Comparison of ENCODE assay signal across 8 mouse cellular contexts in genomic region chr12:86829581-86830246, GRCm38 (mm10). TPM values are rescaled to one million over a fixed set of nuclear protein-coding genes. Genes with fewer than 3 reads are reported as not detected.
DNase-seq lines count a peak whose midpoint lies in the region; ATAC-seq and TF ChIP-seq lines count a peak whose summit lies in the region.

No protein-coding gene starts in this region.

- peak overlapping the region; percentile 13 for H3K4me3 ChIP-seq in ES-Bruce4 (ENCODE audit: low read depth, low read length)
- H3K4me3 ChIP-seq in heart, embryonic 15.5 days = no peak overlapping the region
- no peak overlapping the region for H3K4me3 ChIP-seq in kidney, embryonic 16.5 days (ENCODE audit: low read length)

- peak; percentile 28 for DNase-seq in cerebellum, adult 11-12 months
- DNase-seq in cerebellum, postnatal 4 days (ENCODE audit: low spot score in 2 of 2) = no peak
- DNase-seq in adipocyte (ENCODE audit: low spot score) = no peak
- DNase-seq in testis, postnatal 14 days (ENCODE audit: low spot score) = no peak

- TF ChIP-seq POLR2A in ES-Bruce4 (IDR thresholded peaks at IDR 0.05; ENCODE audit: insufficient read depth, low read length) = no peak

- H3K9ac ChIP-seq in ES-Bruce4 (ENCODE audit: low read depth, poor library complexity, severe bottlenecking) = peak overlapping the region; percentile 42
- peak overlapping the region; percentile 19; the same call in 1 of the 2 replicates for H3K9ac ChIP-seq in heart, embryonic 15.5 days
- no peak overlapping the region for H3K9ac ChIP-seq in kidney, embryonic 16.5 days (replicated peaks; ENCODE audit: low read length)

- peak overlapping the region; percentile 19; the same call in 1 of the 2 replicates for H3K4me2 ChIP-seq in heart, embryonic 15.5 days
- no peak overlapping the region for H3K4me2 ChIP-seq in kidney, embryonic 16.5 days (replicated peaks; ENCODE audit: low read depth, low read length)

- WGBS in heart, embryonic 15.5 days = 37% methylated on average over 16 of the region's 16 CpGs
- 66% methylated on average over 16 of the region's 16 CpGs for WGBS in kidney, embryonic 16.5 days

- peaks cover 5% of the 10 kb centered on the region for H3K4me1 ChIP-seq in ES-Bruce4 (ENCODE audit: control insufficient read depth, insufficient read depth, low read length)
- H3K4me1 ChIP-seq in heart, embryonic 15.5 days (replicated peaks) = peaks cover 80% of the 10 kb centered on the region
- peaks cover 60% of the 10 kb centered on the region for H3K4me1 ChIP-seq in kidney, embryonic 16.5 days (ENCODE audit: insufficient read depth, low read length)

- H3K9me3 ChIP-seq in ES-Bruce4 (replicated peaks; ENCODE audit: control insufficient read depth, insufficient read depth, low read length, poor library complexity, severe bottlenecking) = no peaks in the 10 kb centered on the region
- H3K9me3 ChIP-seq in heart, embryonic 15.5 days (replicated peaks) = no peaks in the 10 kb centered on the region
- H3K9me3 ChIP-seq in kidney, embryonic 16.5 days (ENCODE audit: low read length) = no peaks in the 10 kb centered on the region

- H3K36me3 ChIP-seq in ES-Bruce4 (ENCODE audit: control insufficient read depth, insufficient read depth, low read length, poor library complexity, severe bottlenecking) = no peaks in the 10 kb centered on the region
- no peaks in the 10 kb centered on the region for H3K36me3 ChIP-seq in heart, embryonic 15.5 days
- no peaks in the 10 kb centered on the region for H3K36me3 ChIP-seq in kidney, embryonic 16.5 days (ENCODE audit: insufficient read depth, low read length)

- no peaks in the 10 kb centered on the region for H3K27me3 ChIP-seq in ES-Bruce4 (ENCODE audit: control insufficient read depth, insufficient read depth, low read length, poor library complexity, severe bottlenecking)
- no peaks in the 10 kb centered on the region for H3K27me3 ChIP-seq in heart, embryonic 15.5 days
- no peaks in the 10 kb centered on the region for H3K27me3 ChIP-seq in kidney, embryonic 16.5 days (ENCODE audit: insufficient read depth, low read length)

- no peak; the same call in 1 of the 2 replicates for TF ChIP-seq EP300 in ES-Bruce4 (IDR thresholded peaks at IDR 0.05; ENCODE audit: insufficient read depth, low read depth, low read length)

- no peak for ATAC-seq in heart, embryonic 15.5 days (replicated peaks; ENCODE audit: insufficient number of reproducible peaks, insufficient read depth, low FRiP score, low read depth)
- ATAC-seq in megakaryocyte-erythroid progenitor cell, adult 5-6 weeks (replicated peaks; ENCODE audit: low FRiP score, low TSS enrichment, poor library complexity, severe bottlenecking) = peak; percentile 59
- no peak for ATAC-seq in kidney, embryonic 16.5 days (ENCODE audit: low FRiP score, low TSS enrichment)

- no peak for TF ChIP-seq CTCF in ES-Bruce4 (IDR thresholded peaks at IDR 0.05; ENCODE audit: low read depth, low read length)

- H3K27ac ChIP-seq in ES-Bruce4 (ENCODE audit: insufficient read depth, low read length) = peak overlapping the region; percentile 29
- peak overlapping the region; percentile 85 for H3K27ac ChIP-seq in heart, embryonic 15.5 days
- no peak overlapping the region for H3K27ac ChIP-seq in kidney, embryonic 16.5 days (ENCODE audit: low read length)

RNA-seq across cellular contexts. Expression of gene Irf2bpl, which starts 54.9 kb away (rescaled TPM):
- 37.9 and 40.3 TPM in 2 replicates for polyA plus RNA-seq in ES-Bruce4 (2011; ENCODE audit: insufficient read depth, insufficient read length, low read depth, missing spikeins)
- polyA plus RNA-seq in heart, embryonic 15.5 days (2015; fragmentation: Nextera tagmentation; extraction: Ambion mirVana) = 40.1 and 41.7 TPM in 2 replicates
- total RNA-seq in megakaryocyte-erythroid progenitor cell, adult 5-6 weeks (2014; fragmentation: Nextera tagmentation) = 0.76 and 0.94 TPM in 2 replicates
- 1.1 and 2.7 TPM in 2 replicates for total RNA-seq in megakaryocyte-erythroid progenitor cell, adult 5-6 weeks (2017)
- 30.3 and 30.4 TPM in 2 replicates for polyA plus RNA-seq in kidney, embryonic 16.5 days (2015; fragmentation: Nextera tagmentation; extraction: Ambion mirVana)
